Mouse (Mus musculus) heart, adult 2 months (tissue): ENCODE measurements around the gene Gm30191. TPM values are rescaled to one million over a fixed set of nuclear protein-coding genes. Genes with fewer than 3 reads are reported as not detected.
A peak's percentile ranks its signal among the peaks of the same experiment; 100 is the strongest.

Experiments
- DNase-seq, 2 experiments: peaks; one replicate each; pipeline ENCODE4 v3.0.0; 2021
- H3K27ac ChIP-seq: fragments of 200-600 bp; 2 replicates; pipeline ENCODE4 v1.8.1; 2022
- H3K27me3 ChIP-seq: fragments of 200-500 bp; 2 replicates; pipeline ENCODE4 v1.6.1; 2012; ENCODE audit warnings: mild to moderate bottlenecking, low read length, inconsistent platforms, mixed read lengths; ENCODE audit not compliant: control insufficient read depth, insufficient read depth
- H3K36me3 ChIP-seq: fragments of 200-500 bp; 2 replicates; pipeline ENCODE4 v1.6.1; 2012; ENCODE audit warnings: low read length, inconsistent platforms; ENCODE audit not compliant: control insufficient read depth, insufficient read depth
- H3K4me1 ChIP-seq: fragments of 200-500 bp; 2 replicates; pipeline ENCODE4 v1.6.1; 2011; ENCODE audit warnings: low read length; ENCODE audit not compliant: control insufficient read depth, insufficient read depth
- H3K4me3 ChIP-seq: fragments of 200-600 bp; 2 replicates; pipeline ENCODE4 v1.8.1; 2022
- H3K79me2 ChIP-seq: fragments of 200-500 bp; replicated peaks from 2 replicates; pipeline ENCODE4 v1.6.1; 2012; ENCODE audit warnings: mild to moderate bottlenecking, inconsistent platforms, low read length, moderate library complexity, mixed read lengths; ENCODE audit not compliant: control insufficient read depth, insufficient read depth
- H3K9ac ChIP-seq: fragments of 200-500 bp; 2 replicates; pipeline ENCODE4 v1.6.1; 2012; ENCODE audit warnings: low read depth, mild to moderate bottlenecking, control low read depth, inconsistent platforms, low read length, mixed read lengths
- CTCF ChIP-seq: fragments of 200-600 bp; IDR thresholded peaks from 2 replicates; pipeline ENCODE4 v1.8.1; 2022; ENCODE audit warnings: antibody characterized with exemption, mild to moderate bottlenecking, moderate library complexity
- EP300 ChIP-seq: fragments of 200-500 bp; IDR thresholded peaks from 2 replicates; pipeline ENCODE4 v1.6.1; 2011; ENCODE audit warnings: low read depth, low read length, control low read depth; ENCODE audit not compliant: insufficient read depth
- POLR2A ChIP-seq: fragments of 200-500 bp; IDR thresholded peaks from 2 replicates; pipeline ENCODE4 v1.6.1; 2011; ENCODE audit warnings: mild to moderate bottlenecking, low read depth, low read length, control low read depth; ENCODE audit not compliant: insufficient read depth
- WGBS: fragments of 180-500 bp; shearing (Covaris S2); methylation state at CpG from one replicate; pipeline ENCODE4 v1.1.7; 2018; 5-methylcytosine and 5-hydroxymethylcytosine counted together
- intact Hi-C: fragments of 180-260 bp; cut with DNase I; formaldehyde crosslinking; loops from one replicate; pipeline ENCODE4 v1.15.1; 2025
- polyA plus RNA-seq: library from polyadenylated mRNA; depleted of rRNA; stranded (reverse); fragments of >200 nt; gene quantifications from 2 replicates; pipeline ENCODE4 v1.2.3, GENCODE M21; 2012
- total RNA-seq, 2 experiments: library from RNA; stranded (reverse); gene quantifications; 2 replicates each; pipeline ENCODE4 v1.2.3; 2021

The Gm30191 gene
- total and polyA plus RNA-seq, 3 experiments = not detected

- intact Hi-C loops = no loop called here
- Histone ChIP-seq H3K36me3 (no peaks in the 10 kb centered on the region), H3K27ac (peak overlapping the region; percentile 92), H3K4me1 (peaks cover 7% of the 10 kb centered on the region), H3K79me2 (no peaks in the 10 kb centered on the region), H3K4me3 (peak overlapping the region; percentile 56), H3K27me3 (no peaks in the 10 kb centered on the region), H3K9ac (peak overlapping the region; percentile 80)
- WGBS = 42% methylated on average over 15 of the region's 15 CpGs
- no peak for DNase-seq
- no peak for TF ChIP-seq POLR2A
- no peak for TF ChIP-seq EP300
- no peak for TF ChIP-seq CTCF
Measured at GRCm38 (mm10) chr4:134252911-134253721, 6.4 kb downstream of the Gm30191 start.

- TF ChIP-seq POLR2A = peak; percentile 93
- peak; percentile 74 for TF ChIP-seq EP300
- TF ChIP-seq CTCF = no peak
- H3K9ac ChIP-seq = peak within 1 kb of the TSS; percentile 80
- H3K4me1 ChIP-seq = peaks cover 7% of the 10 kb centered on the region
- no peaks in the 10 kb centered on the region for H3K36me3 ChIP-seq
- no peaks in the 10 kb centered on the region for H3K79me2 ChIP-seq
- DNase-seq = peak; percentile 55 to 63
- WGBS = 7% methylated on average over 13 of the region's 13 CpGs
- no peaks in the 10 kb centered on the region for H3K27me3 ChIP-seq
- H3K4me3 ChIP-seq = peak within 1 kb of the TSS; percentile 56
- intact Hi-C loops = no loop called here
- peak within 1 kb of the TSS; percentile 92 for H3K27ac ChIP-seq
Measured at GRCm38 (mm10) chr4:134253722-134254324, 7.1 kb downstream of the Gm30191 start, which contains the start of gene Grrp1. Gene Grrp1 (minus strand): TSS chr4:134254106.

GRCm38 (mm10) chr4:134254835-134255234, 8.1 kb downstream of the Gm30191 start:
- no peak overlapping the region for H3K4me3 ChIP-seq
- WGBS = 71% methylated on average over 3 of the region's 3 CpGs
- peaks cover 7% of the 10 kb centered on the region for H3K4me1 ChIP-seq

GRCm38 (mm10) chr4:134255854-134256253, 9.1 kb downstream of the Gm30191 start:
- Histone ChIP-seq H3K27ac (peak overlapping the region; percentile 75), H3K4me1 (peaks cover 7% of the 10 kb centered on the region), H3K27me3 (no peaks in the 10 kb centered on the region), H3K9ac (no peak overlapping the region), H3K79me2 (no peaks in the 10 kb centered on the region), H3K36me3 (no peaks in the 10 kb centered on the region), H3K4me3 (no peak overlapping the region; the same call in 1 of the 2 replicates)
- TF ChIP-seq CTCF (no peak), EP300 (0 out of 2 replicates have a peak, but pooled peaks have one; percentile 53)
- DNase-seq = peak; percentile 47 to 50
- intact Hi-C loops = no loop called here
- WGBS = 42% methylated on average over 4 of the region's 4 CpGs

More at GRCm38 (mm10) chr4:134254835-134255234, 8.1 kb downstream of the Gm30191 start:
- no peak for DNase-seq
- intact Hi-C loops = no loop called here
- Histone ChIP-seq H3K27ac (no peak overlapping the region; the same call in 1 of the 2 replicates), H3K27me3 (no peaks in the 10 kb centered on the region), H3K79me2 (no peaks in the 10 kb centered on the region), H3K36me3 (no peaks in the 10 kb centered on the region), H3K9ac (no peak overlapping the region)
- TF ChIP-seq POLR2A = no peak
- TF ChIP-seq CTCF = no peak

GRCm38 (mm10) chr4:134256407-134257197, 9.9 kb downstream of the Gm30191 start:
- peaks cover 7% of the 10 kb centered on the region for H3K4me1 ChIP-seq
- H3K27me3 ChIP-seq = no peaks in the 10 kb centered on the region
- 17% methylated on average over 19 of the region's 19 CpGs for WGBS
- no peaks in the 10 kb centered on the region for H3K36me3 ChIP-seq
- H3K79me2 ChIP-seq = no peaks in the 10 kb centered on the region
- peak overlapping the region; percentile 56 for H3K9ac ChIP-seq
- TF ChIP-seq EP300 (no peak), POLR2A (peak; percentile 50; the same call in 1 of the 2 replicates), CTCF (no peak)
- H3K27ac ChIP-seq = peak overlapping the region; percentile 75
- intact Hi-C loops = no loop called here
- DNase-seq = peak; percentile 45 to 63
- H3K4me3 ChIP-seq = no peak overlapping the region; the same call in 1 of the 2 replicates
